Mouse (Mus musculus) testis, postnatal 10 days (tissue): ENCODE data around the gene Sat2.
"Not testable (repeated sequence)": the region's sequence is repeated elsewhere in the genome, so short reads cannot be mapped to it uniquely, and the experiment has no call there.

Experiments used
- DNase-seq: peaks from one replicate; pipeline ENCODE4 v3.0.0; 2021; ENCODE audit warnings: low spot score

Gene Sat2

DNA sequence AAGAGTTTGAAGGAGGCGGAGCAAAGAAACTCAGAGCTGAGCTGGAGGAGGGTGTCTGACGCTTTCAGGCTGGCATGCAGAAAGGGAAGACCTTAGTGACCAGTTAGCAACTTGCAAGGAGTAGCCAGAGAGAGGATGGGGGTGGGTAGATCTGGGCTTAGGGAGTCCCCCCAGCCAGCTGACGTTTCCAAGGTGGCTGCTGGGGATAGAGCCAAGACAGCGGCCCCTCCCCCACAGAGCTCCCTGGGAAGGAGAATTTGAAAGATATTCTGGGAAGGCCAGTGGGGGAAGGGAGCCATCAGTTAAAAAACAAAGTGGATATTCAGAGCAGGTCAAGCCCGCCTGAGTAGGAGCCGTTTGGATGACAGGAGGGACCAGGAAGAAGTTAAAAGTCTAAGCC, 21.7 kb upstream of the Sat2 start:
- DNase-seq: peak; percentile 93

DNA sequence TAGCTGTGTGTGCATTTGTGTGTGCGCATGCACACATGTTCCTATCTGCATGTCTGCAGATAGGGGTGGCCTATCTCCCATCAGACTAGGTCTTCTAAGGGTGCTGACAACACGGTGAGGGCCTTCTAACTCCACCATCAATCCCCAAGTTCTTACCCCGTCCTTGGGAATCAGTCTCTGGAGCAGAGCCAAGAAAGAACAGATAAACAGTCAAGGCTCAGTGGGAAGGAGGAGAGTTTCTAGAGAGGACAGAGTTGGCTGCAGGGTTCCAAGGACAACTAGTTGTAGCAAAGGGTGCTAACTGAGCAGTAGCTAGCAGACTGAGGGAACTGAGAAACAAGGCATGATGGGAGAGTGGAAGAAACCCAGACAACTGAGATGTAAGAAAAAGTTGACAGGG, 20.1 kb upstream of the Sat2 start:
- DNase-seq: no peak

DNA sequence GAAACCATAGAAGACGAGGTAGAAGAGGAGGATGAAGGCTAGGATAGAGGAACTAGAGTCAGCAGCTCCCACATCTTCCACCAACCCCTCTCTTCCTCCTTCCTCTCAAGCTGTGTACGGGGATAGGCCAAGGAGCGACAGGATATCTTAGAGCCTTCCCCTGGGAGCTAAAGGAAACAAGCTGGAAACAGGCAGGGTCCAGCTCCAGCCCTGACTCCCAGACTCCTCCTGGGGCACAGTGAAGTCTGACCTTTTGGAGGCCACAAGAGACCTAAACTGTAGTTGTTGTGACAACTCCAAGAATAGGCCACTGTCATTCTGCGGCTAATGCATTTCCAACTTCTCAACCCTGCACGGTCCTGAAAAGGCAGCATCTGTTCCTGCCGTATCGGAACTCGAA, 18.3 kb upstream of the Sat2 start:
- DNase-seq: no peak

DNA sequence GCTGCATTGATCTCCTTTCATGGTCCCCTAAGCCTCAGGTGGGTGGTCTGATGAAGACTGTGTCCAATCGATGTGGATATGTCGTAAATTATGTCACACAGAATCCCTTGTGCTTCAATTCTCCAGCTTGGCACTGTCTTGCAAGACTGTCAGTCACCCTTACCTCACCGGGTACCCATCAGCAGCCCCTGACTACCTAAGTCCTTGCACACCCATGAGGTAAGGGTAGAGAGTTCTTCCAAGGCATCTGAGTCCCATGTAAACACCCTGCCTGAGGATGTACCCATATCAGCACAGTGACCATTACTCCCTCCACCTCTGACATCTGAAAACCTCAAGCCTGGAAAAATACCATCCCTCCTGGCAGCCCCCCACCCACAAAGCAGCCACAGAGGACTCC, 17.5 kb upstream of the Sat2 start:
- DNase-seq: no peak

DNA sequence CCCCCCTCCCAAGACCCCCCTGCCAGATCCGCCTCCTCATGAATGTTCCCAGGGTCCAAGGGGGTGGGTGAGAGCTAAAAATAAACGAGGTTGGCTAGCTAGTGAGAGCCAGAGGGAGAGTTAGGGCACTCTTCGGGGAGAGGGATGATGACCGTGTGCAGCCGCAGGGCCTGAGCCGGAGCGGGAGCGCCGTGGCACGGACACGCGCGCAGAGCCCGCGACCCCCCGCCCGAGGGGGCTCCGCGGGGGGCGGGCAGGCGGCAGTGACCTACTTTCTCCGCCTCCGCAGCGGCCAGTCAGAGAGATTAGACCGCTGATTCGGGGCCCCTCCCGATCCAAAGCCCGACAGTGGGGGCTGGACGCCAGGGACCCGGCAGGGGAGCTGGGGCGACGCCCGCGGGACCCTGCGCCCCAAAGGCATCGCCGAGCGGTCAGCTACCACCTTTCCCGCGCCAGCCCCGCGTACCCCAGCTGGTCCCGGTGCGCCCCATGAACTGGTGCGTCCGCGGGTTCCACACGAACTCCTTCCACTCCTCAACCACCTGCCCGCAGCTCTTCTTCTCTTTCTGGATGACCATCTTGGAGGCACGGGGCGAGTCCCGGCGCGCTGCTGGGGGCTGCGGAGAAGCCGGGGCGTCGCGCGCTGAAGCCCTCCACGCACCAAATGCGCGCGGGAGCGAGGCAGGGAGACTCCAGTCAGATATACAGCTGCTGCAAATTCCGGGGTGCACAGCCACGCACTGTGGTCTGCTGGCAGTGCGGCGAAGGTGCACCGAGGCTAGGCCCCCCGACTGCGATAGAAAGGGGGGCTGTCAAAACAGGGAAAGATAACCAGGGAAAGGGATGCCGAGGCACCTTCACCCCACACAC, 16.8 kb upstream of the Sat2 start:
- peak; percentile 67 for DNase-seq

DNA sequence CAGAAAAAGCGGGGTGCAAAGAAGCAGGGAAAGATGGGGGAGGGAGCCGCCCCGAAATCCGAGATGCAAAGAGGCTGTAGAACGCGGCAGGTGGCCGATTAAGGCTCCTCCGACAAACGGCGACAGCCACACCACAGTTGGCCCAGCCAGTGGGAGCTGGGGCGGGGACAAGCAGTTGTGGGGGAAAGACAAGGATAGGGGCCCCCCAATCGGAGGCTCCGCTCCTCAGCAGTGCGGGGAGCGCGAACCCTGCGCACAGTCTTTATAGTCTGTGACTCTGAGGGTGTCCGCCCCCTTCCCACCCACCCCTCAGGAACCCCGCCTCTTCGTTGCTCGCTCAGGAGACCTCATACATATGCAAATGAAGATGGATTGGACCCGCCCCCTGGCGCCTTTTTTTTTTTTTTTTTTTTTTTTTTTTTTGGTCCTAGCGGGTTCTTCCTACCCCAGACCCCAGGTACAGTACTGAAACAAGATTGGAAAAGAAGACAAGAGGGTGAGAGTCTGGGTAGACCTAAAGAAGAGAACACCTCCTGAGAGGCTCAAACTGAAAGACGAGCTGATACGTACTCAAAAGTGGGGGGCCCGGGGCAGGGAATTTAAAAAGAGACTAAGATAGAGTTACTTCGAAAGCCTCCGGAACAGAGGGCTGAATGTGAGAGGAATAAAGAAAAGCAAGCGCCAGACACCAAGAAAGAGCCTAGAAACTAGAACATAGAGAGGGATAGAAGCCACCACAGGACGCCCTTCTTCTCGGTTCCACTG, 15.9 kb upstream of the Sat2 start, which contains the start of gene Atp1b2:
TSS of gene Atp1b2 (minus strand) at position 217 of the 765 bp plus-strand sequence.
- peak; percentile 91 for DNase-seq

- no peak for DNase-seq
Observed at GRCm38 (mm10) chr11:69606491-69606795, 15.4 kb upstream of the Sat2 start.

DNA sequence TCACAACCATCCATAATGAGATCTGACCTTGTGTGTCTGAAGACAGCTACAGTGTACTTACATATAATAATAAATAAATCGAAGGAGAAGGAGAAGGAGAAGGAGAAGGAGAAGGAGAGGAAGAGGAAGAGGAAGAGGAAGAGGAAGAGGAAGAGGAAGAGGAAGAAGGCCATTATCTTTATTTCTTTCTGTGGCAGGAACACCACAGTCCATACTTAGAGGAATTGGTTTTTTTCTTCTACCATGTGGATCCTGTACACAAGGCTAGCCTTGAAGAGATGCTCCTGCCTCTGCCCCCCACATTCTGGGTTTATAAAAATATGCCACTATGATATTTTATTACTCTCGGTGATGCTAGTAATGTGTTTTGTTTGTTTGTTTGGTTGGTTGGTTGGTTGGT, 15.0 kb upstream of the Sat2 start:
- no peak for DNase-seq

DNA sequence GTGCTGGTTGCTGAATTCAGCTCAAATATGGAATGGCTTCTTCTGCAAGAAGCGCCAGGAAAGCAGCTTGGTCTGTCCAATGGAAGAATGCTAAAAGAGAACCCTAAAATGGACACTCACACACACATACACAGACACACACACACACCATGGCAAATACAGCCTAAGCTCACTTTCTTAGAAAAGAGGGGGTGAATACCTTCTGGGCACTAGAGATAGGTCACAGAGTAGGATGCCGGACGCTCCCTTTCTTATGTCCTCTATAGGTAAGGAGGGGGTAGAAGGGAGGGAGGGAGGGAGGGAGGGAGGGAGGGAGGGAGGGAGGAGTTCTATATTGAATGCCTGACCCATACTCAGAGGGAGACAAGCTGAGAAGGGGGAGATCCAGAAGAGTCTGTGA, 13.3 kb upstream of the Sat2 start:
- DNase-seq: no peak

DNA sequence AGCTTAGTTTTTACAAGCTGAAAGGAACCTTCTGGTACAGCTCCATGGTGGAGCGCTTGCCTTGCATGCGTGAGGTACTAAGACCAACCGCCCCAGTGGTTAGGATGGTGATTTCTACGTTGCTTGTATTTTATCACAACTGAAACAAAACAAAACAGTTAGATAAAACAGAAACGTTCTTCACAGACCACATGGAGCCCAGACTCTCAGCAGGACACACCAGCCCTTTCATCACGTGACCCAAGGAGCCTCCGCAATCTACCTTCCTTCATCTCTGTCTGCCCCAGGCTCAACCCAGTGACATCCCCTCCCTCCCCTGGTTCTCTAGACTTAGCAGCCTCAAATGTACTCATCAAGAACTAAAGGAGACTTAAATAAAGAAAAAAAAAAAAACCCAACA, 12.4 kb upstream of the Sat2 start:
- no peak for DNase-seq

DNA sequence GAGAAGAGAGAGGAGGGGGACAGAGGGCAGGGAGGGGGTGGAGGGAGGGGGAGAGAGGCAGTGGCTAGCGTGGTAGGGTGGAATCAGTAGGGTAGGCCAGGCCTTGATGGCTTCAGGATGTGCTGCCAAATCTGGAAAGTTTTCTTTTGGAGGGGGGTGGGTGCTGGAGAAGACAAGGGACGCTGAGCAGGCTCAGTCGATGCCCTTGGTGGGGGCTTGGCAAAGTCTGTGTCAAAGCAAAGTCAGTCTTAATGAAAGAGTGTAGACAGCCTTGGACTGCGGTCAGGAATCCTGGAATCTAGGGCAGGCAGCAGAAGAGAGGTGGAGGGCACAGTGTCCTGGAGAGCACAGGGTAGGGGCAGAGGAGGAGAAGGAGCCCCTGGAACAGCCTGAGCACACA, 10.9 kb upstream of the Sat2 start:
- peak; percentile 35 for DNase-seq

GRCm38 (mm10) chr11:69613553-69614256, 8.1 kb upstream of the Sat2 start:
- peak; percentile 95 for DNase-seq

DNA sequence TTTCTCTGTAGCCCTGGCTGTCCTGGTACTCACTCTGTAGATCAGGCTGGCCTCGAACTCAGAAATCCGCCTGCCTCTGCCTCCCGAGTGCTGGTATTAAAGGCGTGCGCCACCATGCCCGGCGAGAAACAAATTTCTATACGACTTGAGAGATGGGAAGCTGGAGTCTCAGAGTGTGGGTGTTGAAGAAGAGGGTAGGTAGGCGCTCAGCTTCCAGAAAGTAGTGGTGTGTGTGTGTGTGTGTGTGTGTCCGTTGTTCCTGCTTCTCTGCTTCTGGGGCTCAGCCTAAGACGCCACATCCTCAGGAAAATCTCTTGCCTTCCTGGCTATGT, 7.6 kb upstream of the Sat2 start:
- DNase-seq: not testable (repeated sequence)

DNA sequence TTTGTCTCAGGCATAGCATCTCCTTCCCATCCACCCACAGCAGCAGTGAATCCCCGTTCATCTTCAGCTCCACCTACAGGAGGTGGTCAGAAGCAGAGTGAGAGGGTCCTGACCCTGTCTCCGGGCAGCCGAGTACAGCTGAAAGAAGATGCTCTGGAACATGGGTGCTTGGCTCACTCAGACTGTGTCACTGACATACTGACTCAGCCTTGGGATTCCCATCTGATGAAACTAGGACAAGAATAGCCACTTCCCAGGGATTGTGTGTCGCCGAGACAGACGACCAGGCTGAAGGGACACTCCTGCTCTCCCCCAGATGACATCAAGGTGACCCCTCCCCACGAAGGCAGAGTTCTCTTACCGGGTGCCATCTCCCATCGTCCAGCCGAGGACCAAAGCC, 5.0 kb upstream of the Sat2 start:
- DNase-seq: no peak

GRCm38 (mm10) chr11:69617805-69618204, 4.0 kb upstream of the Sat2 start, which contains the start of gene Shbg:
Shbg (minus strand) TSS chr11:69617905.
- peak; percentile 51 for DNase-seq

GRCm38 (mm10) chr11:69620394-69621081, 1.3 kb upstream of the Sat2 start:
- peak; percentile 35 for DNase-seq

DNA sequence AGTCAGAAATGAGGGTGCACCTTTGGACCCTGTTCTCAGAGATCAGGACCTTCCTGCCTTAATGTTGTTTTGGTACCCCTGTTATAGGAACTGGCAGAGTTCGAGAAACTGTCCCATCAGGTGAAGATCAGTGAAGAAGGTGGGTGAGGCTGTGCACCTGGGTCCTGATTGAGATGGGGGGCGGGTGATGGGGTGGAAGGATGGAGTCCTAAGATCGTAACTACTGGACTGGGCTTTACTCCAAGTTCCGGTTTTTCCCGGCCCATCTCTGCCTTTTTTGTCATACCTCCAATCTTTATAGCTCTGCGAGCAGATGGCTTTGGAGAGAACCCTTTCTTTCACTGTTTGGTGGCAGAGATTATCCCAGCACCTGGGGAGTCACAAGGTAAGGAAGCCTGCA, 582 bp downstream of the Sat2 start:
- peak; percentile 56 for DNase-seq

GRCm38 (mm10) chr11:69623006-69623405, 1.2 kb downstream of the Sat2 start:
- DNase-seq: peak; percentile 22

GRCm38 (mm10) chr11:69624339-69624738, 2.5 kb downstream of the Sat2 start:
- not testable (repeated sequence) for DNase-seq

- DNase-seq: peak; percentile 88
Observed at GRCm38 (mm10) chr11:69628286-69628685, 6.5 kb downstream of the Sat2 start.

DNA sequence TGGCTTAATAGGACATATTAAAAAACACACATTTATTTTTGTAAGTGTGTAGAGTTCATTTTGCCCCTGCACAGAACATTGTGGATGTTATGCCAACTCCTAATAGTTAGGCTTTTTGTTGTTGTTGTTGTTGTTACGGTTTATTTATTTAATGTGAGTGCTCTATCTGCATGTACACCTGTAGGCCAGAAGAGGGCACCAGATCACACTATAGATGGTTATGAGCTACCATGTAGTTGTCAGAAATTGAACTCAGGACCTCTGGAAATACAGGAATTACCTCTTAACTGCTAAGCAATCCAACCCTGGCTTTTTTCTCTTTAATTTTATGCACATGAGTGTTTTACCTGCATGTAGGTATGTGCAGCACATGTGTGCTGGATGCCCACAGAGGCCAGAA, 8.0 kb downstream of the Sat2 start:
- DNase-seq: peak; percentile 31
